ENCODE assay signal across 9 mouse cellular contexts in the genomic region with DNA sequence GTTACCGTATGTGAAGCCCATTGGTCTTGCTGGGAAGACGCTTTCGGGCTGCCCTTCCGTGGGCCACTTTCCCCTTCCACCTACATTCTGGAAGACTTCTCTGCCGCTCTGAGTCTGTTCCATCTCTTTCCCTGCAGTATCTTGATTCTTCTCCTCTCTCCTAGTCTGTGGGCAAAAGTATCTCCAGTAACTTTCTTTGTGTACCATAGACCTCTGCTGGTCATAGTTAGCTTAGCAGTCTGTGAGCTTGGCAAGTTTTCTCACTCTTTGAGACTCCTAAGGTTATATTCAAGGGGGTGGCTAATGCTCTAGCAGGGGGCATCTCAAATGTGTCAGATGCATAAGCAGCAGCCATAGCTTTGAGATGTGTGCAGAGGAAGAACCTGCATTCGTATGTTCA. TPM values are rescaled to one million over a fixed set of nuclear protein-coding genes. Genes with fewer than 3 reads are reported as not detected.
DNase-seq lines count a peak whose midpoint lies in the region; ATAC-seq and TF ChIP-seq lines count a peak whose summit lies in the region.
"Had no signal": no experiment of that assay in that cellular context is flagged by ENCODE, and none has a peak within 500 bp of the region (broad histone marks: within the 10 kb centered on the region; RNA-seq: fewer than 3 reads in every experiment).

No protein-coding gene starts in this region.

- no peak overlapping the region for H3K27ac ChIP-seq in kidney, postnatal 0 days
- H3K27ac ChIP-seq in ES-E14 (ENCODE audit: insufficient read depth, low read depth, low read length, poor library complexity, severe bottlenecking) = no peak overlapping the region
- no peak overlapping the region for H3K27ac ChIP-seq in hindbrain, embryonic 16.5 days (ENCODE audit: low read depth, low read length)
- H3K27ac ChIP-seq: limb, embryonic 13.5 days had no signal

- H3K4me3 ChIP-seq in kidney, postnatal 0 days (replicated peaks; ENCODE audit: low read depth, low read length) = no peak overlapping the region
- no peak overlapping the region for H3K4me3 ChIP-seq in ES-E14 (ENCODE audit: insufficient read depth in 1 of 2, low read depth in 1 of 2, low read length in 2 of 2, poor library complexity in 1 of 2, severe bottlenecking in 1 of 2)
- no peak overlapping the region for H3K4me3 ChIP-seq in hindbrain, embryonic 16.5 days (ENCODE audit: low read length)
- H3K4me3 ChIP-seq: limb, embryonic 13.5 days had no signal

- 85% methylated on average over 6 of the region's 6 CpGs for WGBS in kidney, postnatal 0 days
- 83% methylated on average over 6 of the region's 6 CpGs for WGBS in hindbrain, embryonic 16.5 days

- no peaks in the 10 kb centered on the region for H3K27me3 ChIP-seq in kidney, postnatal 0 days (ENCODE audit: insufficient read depth, low read length)
- no peaks in the 10 kb centered on the region for H3K27me3 ChIP-seq in hindbrain, embryonic 16.5 days (replicated peaks; ENCODE audit: control insufficient read depth, insufficient read depth, low read length)
- H3K27me3 ChIP-seq: limb, embryonic 13.5 days had no signal

- peak; percentile 78 for TF ChIP-seq CTCF in kidney, postnatal 0 days (IDR thresholded peaks at IDR 0.05; ENCODE audit: low read depth)

- peak; percentile 25 to 42 for DNase-seq in cerebellum, postnatal 10 days
- no peak for DNase-seq in cerebellum, adult 9-11 months
- DNase-seq in kidney, postnatal 0 days (ENCODE audit: low spot score) = peak; percentile 65
- DNase-seq in kidney, adult 18-20 months = no peak
- DNase-seq in ES-E14 (ENCODE audit: low read depth, low spot score) = peak; percentile 24
- no peak for DNase-seq in adrenal gland, postnatal 4 days (ENCODE audit: low spot score in 2 of 2)
- no peak for DNase-seq in ovary, adult 18-20 months (ENCODE audit: low spot score)

- no peak overlapping the region for H3K9ac ChIP-seq in kidney, postnatal 0 days (ENCODE audit: low read depth, low read length)
- no peak overlapping the region for H3K9ac ChIP-seq in ES-E14 (ENCODE audit: insufficient read depth, low read depth, low read length, poor library complexity, severe bottlenecking)
- H3K9ac ChIP-seq in hindbrain, embryonic 16.5 days (ENCODE audit: low read depth, low read length) = no peak overlapping the region
- H3K9ac ChIP-seq: limb, embryonic 13.5 days had no signal

- in situ Hi-C loops in ES-E14 (cut with MboI; ENCODE audit: low sequenced_read_pairs in 2 of 2, unreplicated experiment in 2 of 2) = no loop called here

- H3K4me1 ChIP-seq in kidney, postnatal 0 days (replicated peaks; ENCODE audit: insufficient read depth, low read length) = no peaks in the 10 kb centered on the region
- H3K4me1 ChIP-seq in ES-E14 (ENCODE audit: control insufficient read depth in 2 of 2, insufficient read depth in 2 of 2, low read length in 2 of 2, poor library complexity in 1 of 2) = no peaks in the 10 kb centered on the region
- no peaks in the 10 kb centered on the region for H3K4me1 ChIP-seq in hindbrain, embryonic 16.5 days (ENCODE audit: control insufficient read depth, insufficient read depth, low read depth, low read length)
- H3K4me1 ChIP-seq: limb, embryonic 13.5 days had no signal

- H3K36me3 ChIP-seq in kidney, postnatal 0 days (ENCODE audit: insufficient read depth, low read length) = no peaks in the 10 kb centered on the region
- H3K36me3 ChIP-seq in ES-E14 (ENCODE audit: control insufficient read depth, insufficient read depth, low read length, poor library complexity, severe bottlenecking) = no peaks in the 10 kb centered on the region
- no peaks in the 10 kb centered on the region for H3K36me3 ChIP-seq in hindbrain, embryonic 16.5 days (ENCODE audit: control insufficient read depth, insufficient read depth, low read length)
- H3K36me3 ChIP-seq: limb, embryonic 13.5 days had no signal

- no peaks in the 10 kb centered on the region for H3K9me3 ChIP-seq in kidney, postnatal 0 days (replicated peaks; ENCODE audit: low read length)
- H3K9me3 ChIP-seq in ES-E14 (ENCODE audit: control insufficient read depth, insufficient read depth, low read depth, low read length) = no peaks in the 10 kb centered on the region
- H3K9me3 ChIP-seq in hindbrain, embryonic 16.5 days (ENCODE audit: control insufficient read depth, low read length) = no peaks in the 10 kb centered on the region
- H3K9me3 ChIP-seq: limb, embryonic 13.5 days had no signal

- ATAC-seq in kidney, postnatal 0 days (replicated peaks; ENCODE audit: low FRiP score, low read depth) = no peak
- ATAC-seq in hindbrain, embryonic 16.5 days = peak; percentile 68; the same call in 1 of the 2 replicates

- H3K4me2 ChIP-seq in kidney, postnatal 0 days (ENCODE audit: low read length) = no peak overlapping the region
- H3K4me2 ChIP-seq in hindbrain, embryonic 16.5 days (ENCODE audit: low read length) = no peak overlapping the region
- H3K4me2 ChIP-seq: limb, embryonic 13.5 days had no signal

TF ChIP-seq in ES-E14, 5 proteins besides CTCF, POLR2A, EP300 and RAD21:
- TF ChIP-seq HCFC1 (IDR thresholded peaks at IDR 0.05; ENCODE audit: borderline replicate concordance, insufficient read depth, low read length) = no peak
- 0 out of 2 replicates have a peak, but pooled peaks have one; percentile 25 for TF ChIP-seq ZC3H11A (IDR thresholded peaks at IDR 0.05; ENCODE audit: borderline replicate concordance, low read depth, low read length)

RNA-seq across cellular contexts. Expression of gene Pfn2, which starts 32.4 kb away (rescaled TPM):
- polyA plus RNA-seq in kidney, postnatal 0 days (2015; fragmentation: Nextera tagmentation; extraction: Ambion mirVana) = 206 and 212 TPM in 2 replicates
- 5.4 and 9.5 TPM in 2 replicates for total RNA-seq in ES-E14 (2012; rRNA removed)
- polyA plus RNA-seq in hindbrain, embryonic 16.5 days (2015; fragmentation: Nextera tagmentation; extraction: Ambion mirVana) = 678 and 722 TPM in 2 replicates
- 10 to 100 TPM; 67.2 to 76.4 TPM for total RNA-seq in adrenal gland, postnatal 4 days (2021)

Comparison
In these comparisons a context has a peak if more than half of its experiments do, and no peak if none do; other contexts are left out.
1. DNase-seq: peak in cerebellum, postnatal 10 days (2 of 2), kidney, postnatal 0 days (single experiment) and ES-E14 (single experiment); none in cerebellum, adult 9-11 months (single experiment), kidney, adult 18-20 months (single experiment), adrenal gland, postnatal 4 days (0 of 2) and ovary, adult 18-20 months (single experiment).